Comparison of ENCODE assay signal across 8 mouse cellular contexts in the genomic region with DNA sequence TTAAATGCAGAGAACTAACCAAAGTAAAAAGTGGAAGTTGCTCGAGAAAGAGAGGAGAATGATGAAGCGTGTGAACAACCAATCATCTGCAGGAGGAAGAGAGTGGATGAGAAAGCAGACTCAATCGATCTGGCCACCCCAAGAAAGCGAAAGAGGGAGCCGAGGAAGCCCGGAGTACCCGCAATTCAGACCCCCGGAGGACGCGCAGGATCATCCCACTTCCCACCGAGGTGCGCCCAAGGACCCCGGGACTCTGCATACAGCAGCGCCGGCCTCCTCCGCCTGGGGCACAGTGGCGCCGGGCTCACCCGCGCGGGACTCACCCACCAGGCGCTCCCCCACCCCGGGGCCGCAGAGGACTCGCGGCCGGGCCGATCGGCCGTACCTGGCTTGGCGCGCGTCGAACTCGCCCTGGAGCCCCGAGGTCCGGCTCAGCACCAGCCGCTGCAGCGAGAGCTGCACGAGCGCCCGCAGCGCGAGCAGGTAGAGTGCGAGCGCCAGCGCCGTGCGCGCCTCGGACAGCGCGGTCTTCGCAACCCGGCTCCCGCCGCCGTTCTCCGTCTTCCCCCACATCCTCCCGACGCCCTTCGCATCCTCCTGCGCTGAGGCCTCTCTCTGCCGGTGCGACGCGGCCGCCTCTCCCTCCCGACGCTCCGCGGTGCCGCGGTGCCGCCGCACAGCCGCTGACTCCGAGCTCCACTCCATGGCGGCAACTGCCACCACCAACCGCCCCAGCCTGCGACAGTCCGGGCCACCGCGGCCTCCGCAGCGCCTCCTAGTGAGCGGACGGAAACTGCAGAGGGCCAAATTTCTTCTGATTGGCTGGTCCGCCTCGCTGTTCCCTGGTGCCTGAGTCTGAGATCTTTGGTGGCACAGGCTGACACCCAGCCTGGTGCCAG. TPM values are rescaled to one million over a fixed set of nuclear protein-coding genes. Genes with fewer than 3 reads are reported as not detected.
DNase-seq lines count a peak whose midpoint lies in the region; ATAC-seq lines count a peak whose summit lies in the region.

Gene Ermp1, minus strand, starts transcription at position 765 of the 899 bp plus-strand sequence.

- H3K36me3 ChIP-seq in forebrain, embryonic 11.5 days (ENCODE audit: control insufficient read depth, insufficient read depth, low read length), result no peaks in the 10 kb centered on the region
- H3K36me3 ChIP-seq in heart, embryonic 16.5 days (ENCODE audit: control insufficient read depth, insufficient read depth), result peaks cover 6% of the 10 kb centered on the region
- H3K36me3 ChIP-seq in liver, embryonic 15.5 days (replicated peaks), result peaks cover 26% of the 10 kb centered on the region
- no peaks in the 10 kb centered on the region; the same call in 1 of the 2 replicates for H3K36me3 ChIP-seq in neural tube, embryonic 12.5 days

- peak within 1 kb of the TSS; percentile 76 for H3K27ac ChIP-seq in forebrain, embryonic 11.5 days (ENCODE audit: low read depth, low read length)
- peak within 1 kb of the TSS; percentile 84 for H3K27ac ChIP-seq in heart, embryonic 16.5 days (ENCODE audit: low read length)
- peak within 1 kb of the TSS; percentile 81 for H3K27ac ChIP-seq in liver, embryonic 15.5 days (replicated peaks)
- H3K27ac ChIP-seq in neural tube, embryonic 12.5 days, result peak within 1 kb of the TSS; percentile 72

- peak; percentile 95 for ATAC-seq in forebrain, embryonic 11.5 days (replicated peaks; ENCODE audit: low FRiP score)
- peak; percentile 92 for ATAC-seq in heart, embryonic 16.5 days (replicated peaks; ENCODE audit: extremely low read depth, insufficient read depth, low FRiP score)
- ATAC-seq in liver, embryonic 15.5 days (ENCODE audit: insufficient read depth), result peak; percentile 87
- peak; percentile 95 for ATAC-seq in neural tube, embryonic 12.5 days (ENCODE audit: low FRiP score, low read depth)

- no peaks in the 10 kb centered on the region for H3K9me3 ChIP-seq in forebrain, embryonic 11.5 days (ENCODE audit: control insufficient read depth, low read length)
- H3K9me3 ChIP-seq in heart, embryonic 16.5 days (replicated peaks; ENCODE audit: control insufficient read depth, low read length), result 0 out of 2 replicates have a peak, but pooled peaks cover 4% of the 10 kb centered on the region
- no peaks in the 10 kb centered on the region for H3K9me3 ChIP-seq in liver, embryonic 15.5 days (replicated peaks)
- no peaks in the 10 kb centered on the region for H3K9me3 ChIP-seq in neural tube, embryonic 12.5 days

- no peaks in the 10 kb centered on the region for H3K27me3 ChIP-seq in forebrain, embryonic 11.5 days (ENCODE audit: control insufficient read depth, insufficient read depth, low read length)
- H3K27me3 ChIP-seq in heart, embryonic 16.5 days (ENCODE audit: control insufficient read depth, insufficient read depth, low read length), result peaks cover 7% of the 10 kb centered on the region; the same call in 1 of the 2 replicates
- no peaks in the 10 kb centered on the region for H3K27me3 ChIP-seq in liver, embryonic 15.5 days
- no peaks in the 10 kb centered on the region for H3K27me3 ChIP-seq in neural tube, embryonic 12.5 days (replicated peaks)

- peak within 1 kb of the TSS; percentile 67 for H3K4me2 ChIP-seq in forebrain, embryonic 11.5 days (ENCODE audit: low read depth, low read length, severe bottlenecking)
- peak within 1 kb of the TSS; percentile 74 for H3K4me2 ChIP-seq in heart, embryonic 16.5 days (ENCODE audit: low read depth, low read length)
- H3K4me2 ChIP-seq in liver, embryonic 15.5 days, result peak within 1 kb of the TSS; percentile 72
- H3K4me2 ChIP-seq in neural tube, embryonic 12.5 days (replicated peaks), result peak within 1 kb of the TSS; percentile 65

- H3K4me3 ChIP-seq in forebrain, embryonic 11.5 days (ENCODE audit: low read depth, low read length), result peak within 1 kb of the TSS; percentile 77
- peak within 1 kb of the TSS; percentile 89 for H3K4me3 ChIP-seq in heart, embryonic 16.5 days (ENCODE audit: low read length)
- H3K4me3 ChIP-seq in liver, embryonic 15.5 days (replicated peaks), result peak within 1 kb of the TSS; percentile 83
- peak within 1 kb of the TSS; percentile 77 for H3K4me3 ChIP-seq in neural tube, embryonic 12.5 days

- DNase-seq in CD8-positive naive resting alpha-beta T cell, adult 2 months (ENCODE audit: low read depth in 2 of 2, low spot score in 2 of 2), result peak; percentile 94 to 98
- DNase-seq in c-Kit-positive CD71-negative TER-119-negative erythroid progenitor cells, embryonic 14.5 days (ENCODE audit: low read depth), result peak; percentile 86
- peak; percentile 98 for DNase-seq in forebrain, embryonic 11.5 days (ENCODE audit: low spot score)
- peak; percentile 95 to 98 for DNase-seq in kidney, postnatal 36 days
- DNase-seq in telencephalon, adult 2 months (ENCODE audit: low read depth, low spot score), result peak; percentile 86

- no peaks in the 10 kb centered on the region for H3K4me1 ChIP-seq in forebrain, embryonic 11.5 days (replicated peaks; ENCODE audit: control insufficient read depth, insufficient read depth, low read length)
- H3K4me1 ChIP-seq in heart, embryonic 16.5 days (ENCODE audit: control insufficient read depth, insufficient read depth, low read length), result 0 out of 2 replicates have a peak, but pooled peaks cover 2% of the 10 kb centered on the region
- peaks cover 43% of the 10 kb centered on the region for H3K4me1 ChIP-seq in liver, embryonic 15.5 days (replicated peaks)
- H3K4me1 ChIP-seq in neural tube, embryonic 12.5 days, result no peaks in the 10 kb centered on the region

- under 1% methylated on average over 89 of the region's 90 CpGs for WGBS in forebrain, embryonic 11.5 days
- WGBS in heart, embryonic 16.5 days, result under 1% methylated on average over 81 of the region's 90 CpGs
- WGBS in liver, embryonic 15.5 days (ENCODE audit: insufficient replicate concordance), result under 1% methylated on average over 90 of the region's 90 CpGs
- under 1% methylated on average over 90 of the region's 90 CpGs for WGBS in neural tube, embryonic 12.5 days

- H3K9ac ChIP-seq in forebrain, embryonic 11.5 days (ENCODE audit: low read length), result peak within 1 kb of the TSS; percentile 85
- H3K9ac ChIP-seq in heart, embryonic 16.5 days (ENCODE audit: low read length), result peak within 1 kb of the TSS; percentile 89
- peak within 1 kb of the TSS; percentile 85 for H3K9ac ChIP-seq in liver, embryonic 15.5 days
- peak within 1 kb of the TSS; percentile 80 for H3K9ac ChIP-seq in neural tube, embryonic 12.5 days

RNA-seq across cellular contexts. Expression of gene Ermp1, which starts in this region (rescaled TPM):
- 12.2 and 13.5 TPM in 2 replicates for polyA plus RNA-seq in forebrain, embryonic 11.5 days (2014; fragmentation: Nextera tagmentation; extraction: Ambion mirVana)
- polyA plus RNA-seq in heart, embryonic 16.5 days (2015; fragmentation: Nextera tagmentation; extraction: Ambion mirVana), result 8.1 and 8.8 TPM in 2 replicates
- 10.6 and 11.0 TPM in 2 replicates for polyA plus RNA-seq in liver, embryonic 15.5 days (2015; fragmentation: Nextera tagmentation; extraction: Ambion mirVana)
- 14.3 and 15.6 TPM in 2 replicates for polyA plus RNA-seq in neural tube, embryonic 12.5 days (2016; fragmentation: Nextera tagmentation; extraction: Ambion mirVana)

Comparison
In these comparisons a context has a peak if more than half of its experiments do, and no peak if none do; other contexts are left out.
1. Peak in every context shown above with its lines: DNase-seq, ATAC-seq, H3K4me3 ChIP-seq and H3K27ac ChIP-seq.